Mouse (Mus musculus) neural tube, embryonic 15.5 days (tissue): Measurements from ENCODE around the gene Sft2d2. TPM values are rescaled to one million over a fixed set of nuclear protein-coding genes. Genes with fewer than 3 reads are reported as not detected.

Experiments
- ATAC-seq: fragments of 200-750 bp; cut with Nextera tagmentation; 2 replicates; pipeline ENCODE4 v1.8.0; 2017; ENCODE audit warnings: mild to moderate bottlenecking, moderate TSS enrichment, moderate library complexity; ENCODE audit not compliant: low FRiP score
- H3K27ac ChIP-seq: fragments of 300-500 bp; sonication (generic); replicated peaks from 2 replicates; pipeline ENCODE4 v1.5.1; 2015; ENCODE audit warnings: mild to moderate bottlenecking, inconsistent platforms
- H3K27me3 ChIP-seq: fragments of 300-500 bp; sonication (generic); replicated peaks from 2 replicates; pipeline ENCODE4 v1.6.1; 2015; ENCODE audit warnings: inconsistent platforms
- H3K36me3 ChIP-seq: fragments of 300-500 bp; sonication (generic); 2 replicates; pipeline ENCODE4 v1.6.1; 2015; ENCODE audit warnings: inconsistent platforms
- H3K4me1 ChIP-seq: fragments of 300-500 bp; sonication (generic); 2 replicates; pipeline ENCODE4 v1.6.1; 2015; ENCODE audit warnings: inconsistent platforms
- H3K4me2 ChIP-seq: fragments of 300-500 bp; sonication (generic); 2 replicates; pipeline ENCODE4 v1.6.1; 2015; ENCODE audit warnings: inconsistent platforms, mild to moderate bottlenecking, moderate library complexity
- H3K4me3 ChIP-seq: fragments of 300-500 bp; sonication (generic); replicated peaks from 2 replicates; pipeline ENCODE4 v1.5.1; 2015; ENCODE audit warnings: mild to moderate bottlenecking, inconsistent platforms
- H3K9ac ChIP-seq: fragments of 300-500 bp; sonication (generic); replicated peaks from 2 replicates; pipeline ENCODE4 v1.6.1; 2015; ENCODE audit warnings: mild to moderate bottlenecking, inconsistent platforms
- H3K9me3 ChIP-seq: fragments of 300-500 bp; sonication (generic); replicated peaks from 2 replicates; pipeline ENCODE4 v1.6.1; 2016; ENCODE audit warnings: inconsistent platforms
- WGBS: fragments of 180-500 bp; shearing (Covaris S2); methylation state at CpG from one replicate; pipeline ENCODE4 v1.1.7; 2015; ENCODE audit warnings: mixed read lengths; 5-methylcytosine and 5-hydroxymethylcytosine counted together
- polyA plus RNA-seq: library from polyadenylated mRNA; unstranded; fragments of >200 nt; fragmentation: Nextera tagmentation; extraction: Ambion mirVana; gene quantifications from 2 replicates; pipeline ENCODE4 v1.2.1, GENCODE M21; 2015

Sft2d2 gene
- polyA plus RNA-seq, result 4.4 and 7.9 TPM in 2 replicates

DNA sequence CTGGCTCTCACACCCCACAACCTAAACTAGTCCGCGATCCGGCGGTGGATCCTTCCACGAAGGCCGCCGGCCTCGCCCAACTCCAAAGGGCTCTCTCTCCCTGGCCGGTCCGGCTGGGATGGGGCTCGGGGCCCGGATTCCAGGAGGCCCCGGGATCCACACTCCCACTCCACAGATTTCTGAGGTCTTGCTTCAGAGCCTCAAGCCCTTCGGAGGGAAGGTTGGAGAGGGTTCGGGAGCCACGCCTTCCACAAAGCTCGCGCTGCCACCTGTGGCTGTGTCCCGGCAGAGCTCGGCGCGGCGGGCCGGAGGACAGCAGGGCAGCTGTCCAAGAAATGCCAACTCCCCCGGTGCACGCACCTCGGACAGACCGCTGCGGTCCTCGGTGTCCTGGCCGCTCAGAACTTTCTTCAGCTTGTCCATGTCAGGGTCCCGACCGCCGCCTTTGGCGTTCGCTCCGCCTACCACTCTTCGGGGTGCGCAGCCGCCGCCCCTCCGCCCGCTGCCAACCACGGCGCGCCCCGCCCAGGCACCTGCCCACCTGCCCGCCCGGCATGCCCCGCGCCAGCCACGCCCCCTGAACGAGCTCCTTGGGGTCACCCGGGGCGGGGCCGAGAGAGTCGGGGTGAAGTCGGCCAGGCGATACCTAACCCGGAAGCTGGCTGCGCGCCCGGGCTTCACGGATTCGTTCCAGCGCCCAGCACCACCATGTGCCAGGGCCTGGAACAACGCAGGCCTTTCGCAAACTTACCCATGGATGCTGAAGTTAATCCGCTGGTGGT lies at the start of gene Sft2d2:
Sft2d2 (minus strand) TSS at position 559 of the 782 bp plus-strand sequence.
- no peaks in the 10 kb centered on the region for H3K36me3 ChIP-seq
- H3K9me3 ChIP-seq, result no peaks in the 10 kb centered on the region
- peak within 1 kb of the TSS; percentile 75 for H3K4me3 ChIP-seq
- peak within 1 kb of the TSS; percentile 98 for H3K4me2 ChIP-seq
- H3K9ac ChIP-seq, result peak within 1 kb of the TSS; percentile 56
- H3K27ac ChIP-seq, result peak within 1 kb of the TSS; percentile 46; the same call in 1 of the 2 replicates
- peak; percentile 90 for ATAC-seq
- peaks cover 15% of the 10 kb centered on the region for H3K4me1 ChIP-seq
- WGBS, result under 1% methylated on average over 68 of the region's 69 CpGs
- 0 out of 2 replicates have a peak, but pooled peaks cover 5% of the 10 kb centered on the region for H3K27me3 ChIP-seq

DNA sequence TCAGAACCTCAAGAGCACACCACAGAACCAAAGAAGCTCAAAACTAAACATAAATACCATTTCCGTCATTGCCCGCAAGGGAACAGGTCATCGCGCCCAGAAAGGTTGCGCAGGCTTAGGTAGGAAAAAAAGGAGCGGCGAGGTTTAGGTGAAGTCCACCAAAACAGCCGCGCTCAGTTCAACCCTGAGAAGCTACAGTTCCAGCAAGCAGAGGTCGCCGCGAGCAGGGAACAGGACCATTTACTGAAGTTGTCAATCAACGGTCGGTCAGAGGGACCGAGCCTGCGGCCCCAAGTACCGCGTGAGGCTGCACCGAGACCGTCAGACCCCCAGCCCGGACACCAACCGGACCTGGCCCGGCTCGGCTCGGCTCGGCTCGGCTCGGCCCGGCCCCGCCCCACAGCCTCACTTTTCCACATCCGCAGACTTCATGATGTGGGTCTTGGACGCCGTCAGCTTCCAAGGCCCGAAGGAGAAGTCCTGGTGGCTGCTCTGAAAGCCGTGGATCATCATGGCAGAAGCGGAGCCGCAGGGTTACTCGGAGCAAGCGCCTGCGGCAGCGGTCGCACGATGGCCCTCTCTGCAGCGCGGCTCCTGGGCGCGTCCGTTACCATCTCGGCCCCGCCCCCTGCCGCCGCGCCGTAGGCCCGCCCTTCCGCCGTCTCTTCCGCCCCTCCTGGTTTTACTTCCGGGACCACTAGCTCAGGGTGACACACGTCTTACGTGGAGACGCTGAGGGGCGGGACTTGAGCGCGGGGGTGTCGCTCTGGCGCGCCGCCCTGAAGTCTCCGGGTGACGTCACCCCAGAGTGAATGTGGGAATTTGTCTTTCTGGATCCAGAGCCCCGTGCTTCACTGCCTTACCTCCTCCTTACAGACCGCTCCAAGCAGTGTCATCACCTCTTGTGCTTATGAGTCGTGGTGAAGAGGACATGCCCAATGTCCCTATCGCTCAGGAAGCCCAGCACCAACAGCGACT lies 42.4 kb upstream of the Sft2d2 start, which contains the start of gene Tiprl:
Tiprl (minus strand) TSS at position 676 of the 978 bp plus-strand sequence.
- Histone ChIP-seq H3K4me2 (peak within 1 kb of the TSS; percentile 82), H3K9ac (peak within 1 kb of the TSS; percentile 85), H3K4me1 (peaks cover 21% of the 10 kb centered on the region), H3K27me3 (no peaks in the 10 kb centered on the region), H3K9me3 (no peaks in the 10 kb centered on the region), H3K4me3 (peak within 1 kb of the TSS; percentile 80), H3K36me3 (no peaks in the 10 kb centered on the region), H3K27ac (peak within 1 kb of the TSS; percentile 91)
- ATAC-seq, result peak; percentile 99
- WGBS, result under 1% methylated on average over 76 of the region's 76 CpGs

- Histone ChIP-seq H3K27ac (peak overlapping the region; percentile 91), H3K36me3 (no peaks in the 10 kb centered on the region), H3K4me3 (peak overlapping the region; percentile 80), H3K27me3 (no peaks in the 10 kb centered on the region), H3K9me3 (no peaks in the 10 kb centered on the region), H3K4me2 (peak overlapping the region; percentile 82), H3K4me1 (peaks cover 21% of the 10 kb centered on the region), H3K9ac (peak overlapping the region; percentile 85)
- no peak for ATAC-seq
- 14% methylated on average over 10 of the region's 10 CpGs for WGBS
These were observed 41.6 kb upstream of the Sft2d2 start for GRCm38 (mm10) chr1:165235846-165236245.

DNA sequence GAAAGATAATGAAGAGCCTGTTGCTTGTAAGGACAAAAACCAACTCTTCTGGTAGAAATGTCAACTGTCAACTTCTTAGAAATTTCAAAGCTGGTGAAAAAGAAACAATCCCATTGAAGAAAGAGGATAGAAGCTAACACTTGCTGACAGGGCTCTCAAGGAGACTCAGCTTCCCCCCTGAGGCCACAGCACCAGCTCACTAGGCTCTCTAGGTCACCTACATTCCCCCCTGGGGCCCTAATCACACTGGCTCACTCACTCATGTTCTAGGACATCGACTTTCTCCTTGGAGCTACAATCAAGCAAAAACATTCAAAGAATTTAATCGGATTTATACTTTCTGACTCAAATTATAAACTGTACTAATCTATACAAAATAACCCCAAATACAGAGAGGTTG lies 39.6 kb upstream of the Sft2d2 start:
- ATAC-seq, result no peak
- peaks cover 21% of the 10 kb centered on the region for H3K4me1 ChIP-seq
- H3K9ac ChIP-seq, result no peak overlapping the region
- H3K27me3 ChIP-seq, result no peaks in the 10 kb centered on the region
- H3K4me2 ChIP-seq, result no peak overlapping the region
- 88% methylated on average over 2 of the region's 2 CpGs for WGBS
- no peak overlapping the region for H3K4me3 ChIP-seq
- H3K36me3 ChIP-seq, result no peaks in the 10 kb centered on the region
- H3K27ac ChIP-seq, result no peak overlapping the region
- H3K9me3 ChIP-seq, result no peaks in the 10 kb centered on the region

GRCm38 (mm10) chr1:165230691-165231090 lies 36.5 kb upstream of the Sft2d2 start:
- peaks cover 7% of the 10 kb centered on the region for H3K36me3 ChIP-seq
- WGBS, result over 99% methylated on average over 4 of the region's 4 CpGs

DNA sequence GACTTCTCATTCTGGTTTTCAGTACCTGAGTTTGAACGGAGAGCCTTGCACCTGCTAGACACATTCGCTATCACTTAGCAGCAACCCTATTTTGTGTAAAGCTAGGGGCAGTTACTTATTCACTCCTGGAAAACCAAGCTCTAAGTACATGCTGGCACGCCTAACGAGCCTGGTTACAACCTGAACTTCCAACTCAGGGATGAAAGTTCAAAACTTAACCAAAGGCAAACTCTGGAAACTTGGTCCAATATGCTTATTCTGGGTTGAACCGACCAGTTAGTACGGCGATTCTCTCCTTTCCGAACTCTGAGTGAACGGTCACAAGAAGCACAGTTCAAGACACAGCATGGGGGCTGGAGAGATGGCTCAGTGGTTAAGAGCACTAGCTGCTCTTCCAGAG lies 35.3 kb upstream of the Sft2d2 start:
- Histone ChIP-seq H3K4me2 (no peak overlapping the region), H3K9ac (no peak overlapping the region), H3K4me3 (no peak overlapping the region), H3K27me3 (no peaks in the 10 kb centered on the region), H3K4me1 (peaks cover 5% of the 10 kb centered on the region), H3K27ac (no peak overlapping the region), H3K36me3 (peaks cover 16% of the 10 kb centered on the region), H3K9me3 (no peaks in the 10 kb centered on the region)
- no peak for ATAC-seq
- 94% methylated on average over 9 of the region's 9 CpGs for WGBS

More at GRCm38 (mm10) chr1:165230691-165231090, 36.5 kb upstream of the Sft2d2 start:
- Histone ChIP-seq H3K27ac (no peak overlapping the region), H3K9ac (no peak overlapping the region), H3K27me3 (no peaks in the 10 kb centered on the region), H3K4me2 (no peak overlapping the region), H3K4me1 (peaks cover 12% of the 10 kb centered on the region), H3K4me3 (no peak overlapping the region), H3K9me3 (no peaks in the 10 kb centered on the region)
- no peak for ATAC-seq

- Histone ChIP-seq H3K9ac (no peak overlapping the region), H3K4me3 (no peak overlapping the region), H3K36me3 (peaks cover 60% of the 10 kb centered on the region), H3K27ac (no peak overlapping the region), H3K9me3 (no peaks in the 10 kb centered on the region), H3K27me3 (no peaks in the 10 kb centered on the region), H3K4me2 (no peak overlapping the region), H3K4me1 (no peaks in the 10 kb centered on the region)
- WGBS, result 98% methylated on average over 2 of the region's 2 CpGs
- no peak for ATAC-seq
These were observed 22.9 kb upstream of the Sft2d2 start for GRCm38 (mm10) chr1:165217023-165217589.

GRCm38 (mm10) chr1:165215831-165216230 lies 21.6 kb upstream of the Sft2d2 start:
- H3K4me1 ChIP-seq, result no peaks in the 10 kb centered on the region
- no peak overlapping the region for H3K4me3 ChIP-seq
- H3K27me3 ChIP-seq, result no peaks in the 10 kb centered on the region
- H3K4me2 ChIP-seq, result no peak overlapping the region
- no peak for ATAC-seq
- no peak overlapping the region for H3K27ac ChIP-seq
- no peak overlapping the region for H3K9ac ChIP-seq
- no peaks in the 10 kb centered on the region for H3K9me3 ChIP-seq
- 88% methylated on average over 7 of the region's 7 CpGs for WGBS
- H3K36me3 ChIP-seq, result peaks cover 50% of the 10 kb centered on the region

DNA sequence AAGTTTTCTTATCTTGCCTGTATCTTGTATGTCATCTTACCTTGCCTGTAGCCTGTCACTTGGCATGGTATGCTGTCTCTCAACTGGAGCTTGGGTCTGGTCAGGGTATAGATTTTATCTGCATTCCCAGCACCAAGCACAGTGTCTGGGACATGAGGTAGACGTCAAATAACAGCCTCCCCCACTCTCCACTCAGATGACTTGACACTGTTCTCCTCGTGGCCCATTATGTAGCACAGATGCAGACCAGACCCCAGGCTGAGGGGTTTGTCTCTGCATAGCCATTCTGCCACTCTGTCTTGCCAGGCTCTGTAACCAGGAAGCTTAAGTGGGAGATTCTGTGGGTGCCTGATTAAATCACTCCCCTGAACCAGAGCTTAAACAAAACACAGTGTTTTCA lies 11.4 kb upstream of the Sft2d2 start:
- Histone ChIP-seq H3K36me3 (no peaks in the 10 kb centered on the region), H3K4me1 (no peaks in the 10 kb centered on the region), H3K4me2 (no peak overlapping the region), H3K27ac (no peak overlapping the region), H3K4me3 (no peak overlapping the region), H3K27me3 (no peaks in the 10 kb centered on the region), H3K9me3 (no peaks in the 10 kb centered on the region), H3K9ac (no peak overlapping the region)
- no peak for ATAC-seq
- 65% methylated on average over 2 of the region's 2 CpGs for WGBS

GRCm38 (mm10) chr1:165203488-165204035 lies 9.3 kb upstream of the Sft2d2 start:
- WGBS, result 61% methylated on average over 2 of the region's 2 CpGs
- no peaks in the 10 kb centered on the region for H3K4me1 ChIP-seq
- no peak overlapping the region for H3K4me3 ChIP-seq
- no peak overlapping the region for H3K9ac ChIP-seq
- no peaks in the 10 kb centered on the region for H3K27me3 ChIP-seq
- H3K27ac ChIP-seq, result no peak overlapping the region
- no peak for ATAC-seq
- no peak overlapping the region for H3K4me2 ChIP-seq
- H3K9me3 ChIP-seq, result no peaks in the 10 kb centered on the region
- H3K36me3 ChIP-seq, result no peaks in the 10 kb centered on the region

DNA sequence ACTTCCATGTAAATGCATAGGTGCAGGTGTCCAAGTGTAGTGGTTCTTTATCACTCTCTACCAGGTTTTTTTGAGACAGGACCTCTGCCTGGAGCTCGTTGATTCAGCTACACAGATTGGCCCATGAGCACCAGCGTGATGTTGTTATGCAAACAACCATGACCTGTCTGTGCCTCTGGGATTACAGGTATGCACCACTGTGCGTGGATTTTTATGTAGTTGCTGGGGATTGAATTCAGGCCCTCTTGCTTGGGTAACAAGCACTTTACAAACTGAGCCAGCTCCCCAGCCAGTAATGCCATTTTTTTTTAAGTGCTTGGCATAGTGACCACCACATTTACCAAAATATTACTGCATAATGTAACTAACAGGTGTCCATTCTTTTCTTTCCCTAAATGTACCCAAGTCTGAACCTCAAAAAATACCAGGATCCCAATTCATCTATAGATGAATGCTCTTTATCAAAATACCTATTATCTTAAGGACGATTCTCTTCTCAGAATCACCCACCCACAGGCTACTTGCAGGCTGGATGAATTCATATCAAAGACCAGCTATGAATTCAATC lies 7.3 kb upstream of the Sft2d2 start:
- Histone ChIP-seq H3K4me2 (no peak overlapping the region), H3K27me3 (no peaks in the 10 kb centered on the region), H3K9ac (no peak overlapping the region), H3K27ac (no peak overlapping the region), H3K4me1 (no peaks in the 10 kb centered on the region), H3K9me3 (no peaks in the 10 kb centered on the region), H3K36me3 (no peaks in the 10 kb centered on the region), H3K4me3 (no peak overlapping the region)
- WGBS, result 87% methylated on average over 4 of the region's 4 CpGs
- no peak for ATAC-seq
